Mouse (Mus musculus) heart, embryonic 14.5 days (tissue): ENCODE results near the gene Olfr577. TPM values are rescaled to one million over a fixed set of nuclear protein-coding genes. Genes with fewer than 3 reads are reported as not detected.

Experiments
- ATAC-seq: fragments of 200-750 bp; cut with Nextera tagmentation; 2 replicates; pipeline ENCODE4 v1.8.0; 2017; ENCODE audit warnings: low read depth, moderate TSS enrichment; ENCODE audit not compliant: insufficient number of reproducible peaks, insufficient read depth, low FRiP score
- H3K27ac ChIP-seq, 2 experiments: fragments of 200-500 bp in 1 of 2; fragments of 300-500 bp in 1 of 2; sonication (generic) in 1 of 2; replicated peaks in 1 of 2; 2 replicates each; pipeline ENCODE4 v1.5.1; 2012 to 2014; ENCODE audit warnings: low read depth in 2 of 2, low read length in 2 of 2, control low read depth in 1 of 2, mild to moderate bottlenecking in 1 of 2, mixed read lengths in 1 of 2; ENCODE audit not compliant: control insufficient read depth in 1 of 2, insufficient read depth in 1 of 2
- H3K27me3 ChIP-seq: fragments of 300-500 bp; sonication (generic); 2 replicates; pipeline ENCODE4 v1.6.1; 2014; ENCODE audit warnings: mild to moderate bottlenecking, low read length, control low read depth; ENCODE audit not compliant: control insufficient read depth, insufficient read depth
- H3K36me3 ChIP-seq: fragments of 300-500 bp; sonication (generic); 2 replicates; pipeline ENCODE4 v1.6.1; 2014; ENCODE audit warnings: mild to moderate bottlenecking, control low read depth, low read length, mixed read lengths; ENCODE audit not compliant: control insufficient read depth, insufficient read depth
- H3K4me1 ChIP-seq, 2 experiments: fragments of 200-500 bp in 1 of 2; fragments of 300-500 bp in 1 of 2; sonication (generic) in 1 of 2; 2 replicates each; pipeline ENCODE4 v1.6.1; 2012 to 2014; ENCODE audit warnings: low read length in 2 of 2, control low read depth in 1 of 2, mixed read lengths in 1 of 2; ENCODE audit not compliant: control insufficient read depth in 2 of 2, insufficient read depth in 2 of 2
- H3K4me2 ChIP-seq: fragments of 300-500 bp; sonication (generic); 2 replicates; pipeline ENCODE4 v1.6.1; 2014; ENCODE audit warnings: mild to moderate bottlenecking, low read length
- H3K4me3 ChIP-seq, 2 experiments: fragments of 200-500 bp in 1 of 2; fragments of 300-500 bp in 1 of 2; sonication (generic) in 1 of 2; 2 replicates each; pipeline ENCODE4 v1.5.1; 2012 to 2014; ENCODE audit warnings: low read length in 2 of 2, mild to moderate bottlenecking in 2 of 2, control low read depth in 1 of 2, low read depth in 1 of 2, moderate library complexity in 1 of 2; ENCODE audit not compliant: control insufficient read depth in 1 of 2, insufficient read depth in 1 of 2
- H3K9ac ChIP-seq: fragments of 300-500 bp; sonication (generic); 2 replicates; pipeline ENCODE4 v1.6.1; 2014; ENCODE audit warnings: mild to moderate bottlenecking, low read length
- H3K9me3 ChIP-seq: fragments of 300-500 bp; sonication (generic); 2 replicates; pipeline ENCODE4 v1.6.1; 2016; ENCODE audit warnings: low read length, control low read depth; ENCODE audit not compliant: control insufficient read depth
- WGBS: fragments of 180-500 bp; shearing (Covaris S2); extraction: QIAGEN DNeasy Blood & Tissue Kit; methylation state at CpG from one replicate; pipeline ENCODE4 v1.1.7; 2014; 5-methylcytosine and 5-hydroxymethylcytosine counted together
- polyA plus RNA-seq: library from polyadenylated mRNA; unstranded; fragments of >200 nt; fragmentation: Nextera tagmentation; extraction: Ambion mirVana; gene quantifications from 2 replicates; pipeline ENCODE4 v1.2.1, GENCODE M21; 2014

The Olfr577 gene
- polyA plus RNA-seq, 1 experiment from 2014 or later: not detected

- Histone ChIP-seq H3K36me3 (no peaks in the 10 kb centered on the region), H3K4me1 (no peaks in the 10 kb centered on the region), H3K9ac (no peak overlapping the region), H3K9me3 (no peaks in the 10 kb centered on the region), H3K27ac (no peak overlapping the region), H3K27me3 (no peaks in the 10 kb centered on the region), H3K4me2 (no peak overlapping the region), H3K4me3 (no peak overlapping the region)
- 78% methylated on average over 1 of the region's 1 CpGs for WGBS
- ATAC-seq: no peak
These were observed 32.3 kb downstream of the Olfr577 start for GRCm38 (mm10) chr7:102943417-102943816.

DNA sequence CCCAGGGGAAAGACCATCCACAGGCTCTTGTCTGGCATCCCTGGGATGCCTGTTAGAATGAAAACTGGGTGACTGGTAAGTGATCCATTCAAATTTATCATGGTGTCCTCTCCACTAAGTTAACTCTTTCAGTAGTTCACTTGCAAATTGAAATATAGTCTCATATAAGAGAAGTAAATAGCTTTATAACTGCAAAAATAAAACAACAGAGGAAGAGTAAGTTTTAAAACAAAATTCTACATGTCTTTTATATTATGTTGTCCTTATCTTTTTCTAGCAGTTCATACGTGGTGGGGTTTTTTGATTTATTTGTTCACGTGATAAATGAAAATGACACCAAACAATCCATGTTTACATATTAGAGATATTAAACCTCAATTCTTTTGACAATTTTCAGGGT is 33.3 kb downstream of the Olfr577 start, which contains the start of gene Olfr573-ps1:
Gene Olfr573-ps1, minus strand, starts transcription at position 101 of the 400 bp plus-strand sequence.
- Histone ChIP-seq H3K4me3 (no peak within 1 kb of the TSS), H3K4me1 (no peaks in the 10 kb centered on the region), H3K4me2 (no peak within 1 kb of the TSS), H3K9ac (no peak within 1 kb of the TSS), H3K36me3 (no peaks in the 10 kb centered on the region), H3K27me3 (no peaks in the 10 kb centered on the region), H3K27ac (no peak within 1 kb of the TSS), H3K9me3 (no peaks in the 10 kb centered on the region)
- WGBS: 84% methylated on average over 2 of the region's 2 CpGs
- no peak for ATAC-seq

DNA sequence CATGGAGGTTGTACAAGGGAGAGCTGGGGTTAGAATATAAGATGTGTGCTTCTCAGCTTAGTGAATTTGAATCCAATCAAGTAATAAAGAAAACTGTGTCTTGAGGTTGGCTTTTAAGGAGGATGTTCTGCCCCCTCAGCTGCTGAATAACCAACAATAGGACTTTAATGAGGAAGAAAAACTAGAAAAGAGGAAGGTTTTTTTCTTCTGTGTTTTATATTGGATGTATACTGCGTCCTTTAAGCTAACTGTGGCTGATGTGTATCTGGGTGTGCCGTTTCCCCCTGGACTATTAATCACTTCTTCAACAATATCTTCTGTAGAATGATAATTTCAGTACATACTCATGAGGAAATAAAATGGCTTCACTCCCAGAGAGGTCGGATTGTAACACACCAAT is 48.6 kb downstream of the Olfr577 start:
- 63% methylated on average over 3 of the region's 3 CpGs for WGBS

GRCm38 (mm10) chr7:102924109-102924508 is 51.6 kb downstream of the Olfr577 start, which contains the start of gene Olfr572:
Gene Olfr572, plus strand, starts transcription at chr7:102924409.
- no peak within 1 kb of the TSS for H3K27ac ChIP-seq
- no peak within 1 kb of the TSS for H3K4me3 ChIP-seq
- 44% methylated on average over 1 of the region's 1 CpGs for WGBS
- no peak within 1 kb of the TSS for H3K4me2 ChIP-seq
- H3K9ac ChIP-seq: no peak within 1 kb of the TSS
- no peaks in the 10 kb centered on the region for H3K4me1 ChIP-seq
- no peaks in the 10 kb centered on the region for H3K36me3 ChIP-seq
- no peaks in the 10 kb centered on the region for H3K27me3 ChIP-seq
- no peaks in the 10 kb centered on the region for H3K9me3 ChIP-seq
- ATAC-seq: no peak

More for the DNA sequence above, 48.6 kb downstream of the Olfr577 start:
- Histone ChIP-seq H3K36me3 (no peaks in the 10 kb centered on the region), H3K9ac (no peak overlapping the region), H3K27ac (no peak overlapping the region), H3K9me3 (no peaks in the 10 kb centered on the region), H3K4me1 (no peaks in the 10 kb centered on the region), H3K27me3 (no peaks in the 10 kb centered on the region), H3K4me2 (no peak overlapping the region), H3K4me3 (no peak overlapping the region)
- ATAC-seq: no peak

Other genes with a start within 250 kb of the Olfr577 start
- gene Olfr559, start 248.5 kb downstream of the Olfr577 start, polyA plus RNA-seq: 0.12 TPM in 1 of 2 replicates, not detected in the other
- not detected in 2 replicates for gene Olfr560, start 216.6 kb downstream of the Olfr577 start, polyA plus RNA-seq
- gene Olfr78, start 216.5 kb downstream of the Olfr577 start, polyA plus RNA-seq: not detected in 2 replicates
- gene Olfr561, start 204.7 kb downstream of the Olfr577 start, polyA plus RNA-seq: not detected in 2 replicates
- not detected in 2 replicates for gene Olfr564, start 172.5 kb downstream of the Olfr577 start, polyA plus RNA-seq
- not detected in 2 replicates for gene Olfr566, start 117.2 kb downstream of the Olfr577 start, polyA plus RNA-seq
- not detected in 2 replicates for gene Olfr568, start 98.8 kb downstream of the Olfr577 start, polyA plus RNA-seq
- gene Olfr569, start 85.1 kb downstream of the Olfr577 start, polyA plus RNA-seq: not detected in 2 replicates
- gene Olfr570, start 81.4 kb downstream of the Olfr577 start, polyA plus RNA-seq: not detected in 2 replicates
- not detected in 2 replicates for gene Olfr571, start 58.4 kb downstream of the Olfr577 start, polyA plus RNA-seq
- gene Olfr572, start 51.5 kb downstream of the Olfr577 start, polyA plus RNA-seq: not detected in 2 replicates
- not detected in 2 replicates for gene Olfr573-ps1, start 33.4 kb downstream of the Olfr577 start, polyA plus RNA-seq
- not detected in 2 replicates for gene Olfr574, start 27.5 kb downstream of the Olfr577 start, polyA plus RNA-seq
- gene Olfr575, start 17.2 kb downstream of the Olfr577 start, polyA plus RNA-seq: not detected in 2 replicates
- gene Olfr576, start 13.3 kb downstream of the Olfr577 start, polyA plus RNA-seq: not detected in 2 replicates
- gene Olfr578, start 13.4 kb upstream of the Olfr577 start, polyA plus RNA-seq: not detected in 2 replicates
- gene Olfr582, start 62.1 kb upstream of the Olfr577 start, polyA plus RNA-seq: not detected in 2 replicates
- gene Olfr583, start 75.4 kb upstream of the Olfr577 start, polyA plus RNA-seq: not detected in 2 replicates
- gene Olfr584, start 105.9 kb upstream of the Olfr577 start, polyA plus RNA-seq: not detected in 2 replicates
- gene Olfr585, start 121.8 kb upstream of the Olfr577 start, polyA plus RNA-seq: not detected in 2 replicates
- not detected in 2 replicates for gene Olfr586, start 149.7 kb upstream of the Olfr577 start, polyA plus RNA-seq
- gene Olfr588-ps1, start 164.9 kb upstream of the Olfr577 start, polyA plus RNA-seq: not detected in 2 replicates
- not detected in 2 replicates for gene Olfr589, start 180.4 kb upstream of the Olfr577 start, polyA plus RNA-seq
- not detected in 2 replicates for gene Olfr591, start 202.4 kb upstream of the Olfr577 start, polyA plus RNA-seq
- gene Olfr592, start 208.9 kb upstream of the Olfr577 start, polyA plus RNA-seq: not detected in 2 replicates
- not detected in 2 replicates for gene Olfr593, start 235.9 kb upstream of the Olfr577 start, polyA plus RNA-seq
- gene Olfr594, start 241.1 kb upstream of the Olfr577 start, polyA plus RNA-seq: not detected in 2 replicates